Comparison of ENCODE assay signal across 13 mouse cellular contexts in genomic region chr17:86363356-86363755, GRCm38 (mm10).
"Had no signal": no experiment of that assay in that cellular context is flagged by ENCODE, and none has a peak within 500 bp of the region (broad histone marks: within the 10 kb centered on the region; RNA-seq: fewer than 3 reads in every experiment).

No protein-coding gene starts in this region.

- H3K27me3 ChIP-seq: midbrain, embryonic 12.5 days; neural tube, embryonic 12.5 days had no signal

- DNase-seq: lung, adult 18-20 months; lung, embryonic 14.5 days; lung, postnatal 10 days; lung, postnatal 4 days; midbrain, embryonic 14.5 days; right cerebral cortex, postnatal 14 days; thymus, adult 2 months; thymus, postnatal 25 days; thymus, postnatal 4 days had no signal

- H3K9me3 ChIP-seq: midbrain, embryonic 10.5 days; midbrain, embryonic 12.5 days; neural tube, embryonic 12.5 days had no signal

- H3K36me3 ChIP-seq: midbrain, embryonic 10.5 days; midbrain, embryonic 12.5 days; neural tube, embryonic 12.5 days had no signal

- H3K4me2 ChIP-seq: lung, embryonic 14.5 days; midbrain, embryonic 12.5 days; neural tube, embryonic 12.5 days had no signal

- H3K4me3 ChIP-seq: midbrain, embryonic 10.5 days; midbrain, embryonic 12.5 days; neural tube, embryonic 12.5 days had no signal

- H3K9ac ChIP-seq: lung, embryonic 14.5 days; midbrain, embryonic 12.5 days; neural tube, embryonic 12.5 days had no signal

- ATAC-seq: midbrain, embryonic 16.5 days had no signal

- H3K27ac ChIP-seq: midbrain, embryonic 10.5 days; midbrain, embryonic 12.5 days; neural tube, embryonic 12.5 days had no signal
